Mouse (Mus musculus): Measurements from ENCODE around the gene B130006D01Rik. TPM values are rescaled to one million over a fixed set of nuclear protein-coding genes. Genes with fewer than 3 reads are reported as not detected.

B130006D01Rik gene
- polyA plus RNA-seq, 1 experiment from 2014 or later: 0.67 TPM

DNA sequence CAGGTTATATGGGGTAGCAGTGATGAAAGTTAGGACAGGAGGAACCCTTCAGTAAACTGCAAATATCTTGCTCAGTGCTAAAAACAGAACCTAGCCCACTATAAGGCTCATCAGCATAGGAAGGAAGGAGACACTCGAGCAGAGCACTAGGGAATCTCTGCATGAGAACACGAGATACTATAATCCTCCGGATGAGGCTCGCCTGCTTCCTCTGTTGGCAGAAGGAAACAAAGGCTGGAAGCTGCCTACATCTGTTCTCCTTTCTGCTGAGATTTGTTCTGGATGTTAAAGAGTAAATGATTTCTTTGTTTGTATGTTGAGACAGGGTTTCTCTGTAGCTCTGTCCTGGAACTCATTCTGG, 18.4 kb upstream of the B130006D01Rik start:
- no peak for DNase-seq (ENCODE audit: low spot score)
- no peak overlapping the region for H3K4me2 ChIP-seq (ENCODE audit: low read depth, low read length)
- 68% methylated on average over 4 of the region's 4 CpGs for WGBS
- no peak for ATAC-seq (replicated peaks; ENCODE audit: insufficient number of reproducible peaks, low FRiP score, low TSS enrichment, low read depth)
- no peaks in the 10 kb centered on the region for H3K4me1 ChIP-seq (ENCODE audit: control insufficient read depth, insufficient read depth, low read length)
- H3K9me3 ChIP-seq (replicated peaks; ENCODE audit: control insufficient read depth, low read length): no peaks in the 10 kb centered on the region
- H3K27me3 ChIP-seq (ENCODE audit: control insufficient read depth, insufficient read depth, low read length): no peaks in the 10 kb centered on the region
- no peak overlapping the region for H3K9ac ChIP-seq (replicated peaks; ENCODE audit: low read length)
- no peaks in the 10 kb centered on the region for H3K36me3 ChIP-seq (replicated peaks; ENCODE audit: control insufficient read depth, insufficient read depth, low read depth, low read length)
- H3K27ac ChIP-seq (replicated peaks; ENCODE audit: low read depth, low read length): no peak overlapping the region
- H3K4me3 ChIP-seq (ENCODE audit: low read depth, low read length): no peak overlapping the region

DNA sequence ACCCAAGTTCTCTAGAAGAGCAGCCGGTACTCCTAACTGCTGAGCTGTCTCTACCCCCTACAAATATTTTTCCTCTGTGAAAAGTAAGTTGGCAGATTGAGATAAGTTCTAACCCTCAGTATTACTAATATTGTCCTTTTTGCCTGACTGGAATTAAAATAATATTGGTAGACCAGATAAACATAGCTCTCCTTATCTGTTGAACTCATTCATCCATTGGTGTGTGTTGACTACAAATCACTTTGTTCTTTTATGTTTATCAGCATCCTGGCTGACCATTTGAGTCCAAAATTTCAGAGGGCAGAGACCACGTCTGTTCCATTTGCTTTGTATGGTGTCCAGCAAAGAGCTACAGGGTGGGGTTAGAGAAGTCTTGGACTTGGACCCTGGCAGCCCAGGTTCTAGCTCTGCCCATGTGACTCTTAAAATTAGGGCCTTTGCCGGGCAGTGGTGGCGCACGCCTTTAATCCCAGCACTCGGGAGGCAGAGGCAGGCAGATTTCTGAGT, 13.8 kb upstream of the B130006D01Rik start:
- ATAC-seq (replicated peaks; ENCODE audit: insufficient number of reproducible peaks, low FRiP score, low TSS enrichment, low read depth): no peak
- Histone ChIP-seq H3K4me2 (ENCODE audit: low read depth, low read length) (no peak overlapping the region), H3K9me3 (replicated peaks; ENCODE audit: control insufficient read depth, low read length) (no peaks in the 10 kb centered on the region), H3K27ac (replicated peaks; ENCODE audit: low read depth, low read length) (no peak overlapping the region), H3K4me3 (ENCODE audit: low read depth, low read length) (no peak overlapping the region), H3K4me1 (ENCODE audit: control insufficient read depth, insufficient read depth, low read length) (peaks cover 2% of the 10 kb centered on the region; the same call in 1 of the 2 replicates), H3K9ac (replicated peaks; ENCODE audit: low read length) (no peak overlapping the region), H3K36me3 (replicated peaks; ENCODE audit: control insufficient read depth, insufficient read depth, low read depth, low read length) (no peaks in the 10 kb centered on the region), H3K27me3 (ENCODE audit: control insufficient read depth, insufficient read depth, low read length) (no peaks in the 10 kb centered on the region)
- no peak for DNase-seq (ENCODE audit: low spot score)
- WGBS: 95% methylated on average over 6 of the region's 6 CpGs

DNA sequence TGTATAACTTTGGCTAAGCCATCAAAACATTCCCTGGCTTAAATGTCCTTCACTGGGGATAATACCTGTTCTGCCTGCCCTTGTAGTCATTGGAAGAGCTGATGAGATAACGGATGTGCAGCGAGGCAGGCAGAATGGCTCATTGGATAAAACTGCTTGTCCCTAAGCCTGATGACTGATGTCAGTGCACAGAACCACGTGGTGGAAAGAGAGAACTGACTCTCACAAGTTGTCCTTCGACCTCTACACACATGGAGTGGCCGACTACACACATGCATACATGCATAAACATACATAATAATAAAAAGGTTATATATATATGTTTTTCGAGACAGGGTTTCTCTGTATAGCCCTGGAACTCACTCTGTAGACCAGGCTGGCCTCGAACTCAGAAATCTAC, 12.9 kb upstream of the B130006D01Rik start:
- Histone ChIP-seq H3K36me3 (replicated peaks; ENCODE audit: control insufficient read depth, insufficient read depth, low read depth, low read length) (no peaks in the 10 kb centered on the region), H3K4me2 (ENCODE audit: low read depth, low read length) (no peak overlapping the region), H3K4me3 (ENCODE audit: low read depth, low read length) (no peak overlapping the region), H3K27me3 (ENCODE audit: control insufficient read depth, insufficient read depth, low read length) (no peaks in the 10 kb centered on the region), H3K27ac (replicated peaks; ENCODE audit: low read depth, low read length) (no peak overlapping the region), H3K4me1 (ENCODE audit: control insufficient read depth, insufficient read depth, low read length) (peaks cover 2% of the 10 kb centered on the region; the same call in 1 of the 2 replicates), H3K9ac (replicated peaks; ENCODE audit: low read length) (no peak overlapping the region), H3K9me3 (replicated peaks; ENCODE audit: control insufficient read depth, low read length) (no peaks in the 10 kb centered on the region)
- ATAC-seq (replicated peaks; ENCODE audit: insufficient number of reproducible peaks, low FRiP score, low TSS enrichment, low read depth) (no peak), DNase-seq (ENCODE audit: low spot score) (no peak)
- WGBS: 79% methylated on average over 7 of the region's 7 CpGs

DNA sequence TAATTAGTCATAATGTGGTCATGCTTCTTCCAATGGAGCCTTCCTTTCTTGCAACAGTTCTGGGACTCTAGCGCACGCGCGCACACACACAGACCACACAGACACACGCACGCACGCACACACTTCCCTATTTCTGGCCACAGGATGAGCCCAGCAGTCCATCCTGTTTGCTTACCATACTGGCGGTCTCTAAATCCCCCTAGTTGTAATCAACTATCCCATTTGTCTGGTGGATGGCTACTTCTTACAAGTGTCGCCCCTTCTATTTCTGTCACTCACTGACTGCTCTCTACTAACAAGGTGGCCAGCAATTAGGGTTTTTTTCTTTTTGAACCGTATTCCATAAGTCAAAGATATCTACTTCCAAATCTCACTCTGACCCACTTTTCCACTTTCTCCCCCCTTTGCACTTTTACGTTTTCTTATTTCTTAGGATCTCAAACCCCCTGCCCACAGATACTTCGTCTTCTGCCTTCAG, 11.3 kb upstream of the B130006D01Rik start:
- H3K4me3 ChIP-seq (ENCODE audit: low read depth, low read length): peak overlapping the region; percentile 95
- H3K36me3 ChIP-seq (replicated peaks; ENCODE audit: control insufficient read depth, insufficient read depth, low read depth, low read length): no peaks in the 10 kb centered on the region
- H3K27ac ChIP-seq (replicated peaks; ENCODE audit: low read depth, low read length): no peak overlapping the region
- H3K27me3 ChIP-seq (ENCODE audit: control insufficient read depth, insufficient read depth, low read length): no peaks in the 10 kb centered on the region
- WGBS: 31% methylated on average over 12 of the region's 12 CpGs
- peak overlapping the region; percentile 97; the same call in 1 of the 2 replicates for H3K9ac ChIP-seq (replicated peaks; ENCODE audit: low read length)
- no peaks in the 10 kb centered on the region for H3K9me3 ChIP-seq (replicated peaks; ENCODE audit: control insufficient read depth, low read length)
- H3K4me1 ChIP-seq (ENCODE audit: control insufficient read depth, insufficient read depth, low read length): peaks cover 2% of the 10 kb centered on the region; the same call in 1 of the 2 replicates
- peak overlapping the region; percentile 84 for H3K4me2 ChIP-seq (ENCODE audit: low read depth, low read length)
- no peak for ATAC-seq (replicated peaks; ENCODE audit: insufficient number of reproducible peaks, low FRiP score, low TSS enrichment, low read depth)
- no peak for DNase-seq (ENCODE audit: low spot score)

DNA sequence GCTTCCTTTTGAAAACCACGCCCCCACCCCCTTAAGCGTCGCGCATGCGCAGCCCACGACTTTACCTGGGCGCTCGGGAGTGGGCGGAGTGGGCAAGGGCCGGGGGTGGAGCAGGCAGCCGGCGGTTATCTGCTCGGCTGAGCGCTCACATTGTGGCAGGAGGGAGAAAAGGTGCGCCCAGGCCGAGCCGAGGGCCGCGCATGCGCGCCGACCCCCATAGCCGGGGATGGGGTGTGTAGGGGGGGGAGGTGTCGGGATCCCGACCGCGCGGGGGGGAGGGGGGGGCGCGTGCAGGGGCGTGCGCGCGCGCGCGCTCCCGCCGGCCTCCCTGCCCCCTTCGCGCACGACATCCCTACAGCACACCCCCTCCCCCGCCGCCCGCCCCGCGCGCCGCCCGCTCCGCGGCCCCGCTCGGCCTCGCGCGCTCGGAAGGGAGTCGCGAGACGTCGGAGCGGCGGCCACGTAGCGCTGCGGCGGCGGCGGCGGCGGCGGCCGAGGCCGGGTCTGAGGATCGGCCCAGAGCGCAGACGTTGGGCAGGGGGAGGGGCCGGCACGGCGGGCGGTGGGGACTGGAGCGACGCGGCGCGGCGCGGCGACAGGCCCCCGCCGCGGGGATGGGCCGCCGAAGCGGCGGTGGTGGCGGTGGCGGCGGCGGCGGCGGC, 10.7 kb upstream of the B130006D01Rik start, which contains the start of gene Zfp652:
Gene Zfp652 (plus strand): TSS at position 111 of the 662 bp plus-strand sequence.
- H3K27ac ChIP-seq (replicated peaks; ENCODE audit: low read depth, low read length): peak within 1 kb of the TSS; percentile 97
- peaks cover 2% of the 10 kb centered on the region; the same call in 1 of the 2 replicates for H3K4me1 ChIP-seq (ENCODE audit: control insufficient read depth, insufficient read depth, low read length)
- H3K36me3 ChIP-seq (replicated peaks; ENCODE audit: control insufficient read depth, insufficient read depth, low read depth, low read length): no peaks in the 10 kb centered on the region
- peak within 1 kb of the TSS; percentile 84 for H3K4me2 ChIP-seq (ENCODE audit: low read depth, low read length)
- peak within 1 kb of the TSS; percentile 95 for H3K4me3 ChIP-seq (ENCODE audit: low read depth, low read length)
- peak; percentile 93 for DNase-seq (ENCODE audit: low spot score)
- under 1% methylated on average over 22 of the region's 103 CpGs for WGBS
- no peaks in the 10 kb centered on the region for H3K9me3 ChIP-seq (replicated peaks; ENCODE audit: control insufficient read depth, low read length)
- H3K27me3 ChIP-seq (ENCODE audit: control insufficient read depth, insufficient read depth, low read length): no peaks in the 10 kb centered on the region
- peak within 1 kb of the TSS; percentile 97 for H3K9ac ChIP-seq (replicated peaks; ENCODE audit: low read length)
- peak; percentile 86 for ATAC-seq (replicated peaks; ENCODE audit: insufficient number of reproducible peaks, low FRiP score, low TSS enrichment, low read depth)

DNA sequence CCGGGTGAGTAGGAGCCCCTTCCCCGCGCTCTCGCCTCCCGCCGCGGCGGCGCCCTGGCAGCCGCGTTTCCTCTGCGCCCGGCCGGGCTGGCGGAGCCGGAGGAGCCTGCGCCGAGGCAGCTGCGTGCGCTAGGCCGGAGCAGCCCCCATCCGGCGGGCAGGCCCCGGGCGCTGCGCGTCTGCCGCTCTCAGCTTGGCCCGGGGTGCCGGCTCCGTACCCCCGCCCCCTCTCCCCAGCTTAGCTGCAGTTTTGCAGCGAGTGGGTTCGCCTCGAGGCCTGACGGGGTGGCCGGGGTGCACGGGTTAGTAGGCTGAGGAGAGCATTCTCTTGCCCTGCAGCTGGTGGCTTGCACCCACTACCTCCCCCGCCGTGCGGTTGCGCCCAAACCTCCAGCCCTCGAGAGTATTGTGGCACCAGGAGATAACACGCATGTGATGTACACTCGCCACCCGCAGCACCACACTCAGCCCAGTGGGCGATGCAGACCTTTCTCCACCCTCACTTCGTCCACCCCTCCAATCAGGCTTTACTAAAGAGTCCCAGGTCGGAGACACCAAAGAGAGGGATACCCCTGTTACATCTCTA, 10.1 kb upstream of the B130006D01Rik start:
- under 1% methylated on average over 34 of the region's 49 CpGs for WGBS
- H3K4me2 ChIP-seq (ENCODE audit: low read depth, low read length): peak overlapping the region; percentile 84
- peak; percentile 47 for DNase-seq (ENCODE audit: low spot score)
- peak; percentile 71 for ATAC-seq (replicated peaks; ENCODE audit: insufficient number of reproducible peaks, low FRiP score, low TSS enrichment, low read depth)
- no peaks in the 10 kb centered on the region for H3K9me3 ChIP-seq (replicated peaks; ENCODE audit: control insufficient read depth, low read length)
- H3K27ac ChIP-seq (replicated peaks; ENCODE audit: low read depth, low read length): peak overlapping the region; percentile 97
- H3K36me3 ChIP-seq (replicated peaks; ENCODE audit: control insufficient read depth, insufficient read depth, low read depth, low read length): no peaks in the 10 kb centered on the region
- no peaks in the 10 kb centered on the region for H3K27me3 ChIP-seq (ENCODE audit: control insufficient read depth, insufficient read depth, low read length)
- peak overlapping the region; percentile 97 for H3K9ac ChIP-seq (replicated peaks; ENCODE audit: low read length)
- H3K4me1 ChIP-seq (ENCODE audit: control insufficient read depth, insufficient read depth, low read length): peaks cover 2% of the 10 kb centered on the region; the same call in 1 of the 2 replicates
- H3K4me3 ChIP-seq (ENCODE audit: low read depth, low read length): peak overlapping the region; percentile 95

DNA sequence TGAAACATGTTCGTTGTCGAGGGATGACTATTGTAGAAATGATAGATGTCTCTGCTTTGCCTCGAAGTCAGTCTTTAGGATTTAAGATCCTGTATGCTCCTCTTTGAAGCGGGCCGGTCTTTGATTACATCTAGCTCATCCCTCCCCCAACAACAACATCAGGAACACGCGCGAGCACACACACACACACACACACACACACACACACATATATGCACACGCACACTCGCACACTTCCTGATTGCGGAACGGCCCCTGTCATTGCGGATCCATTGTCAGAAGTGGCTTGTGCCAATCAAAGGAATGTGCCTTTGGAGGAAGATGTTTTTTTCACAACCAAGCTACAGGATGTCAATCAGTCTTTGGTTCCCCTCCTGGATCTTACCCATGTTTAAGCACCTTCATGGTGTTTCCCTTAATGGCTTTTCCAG, 9.6 kb upstream of the B130006D01Rik start:
- WGBS: 1% methylated on average over 13 of the region's 13 CpGs
- H3K9ac ChIP-seq (replicated peaks; ENCODE audit: low read length): peak overlapping the region; percentile 97
- H3K4me1 ChIP-seq (ENCODE audit: control insufficient read depth, insufficient read depth, low read length): peaks cover 2% of the 10 kb centered on the region; the same call in 1 of the 2 replicates
- peak overlapping the region; percentile 95 for H3K4me3 ChIP-seq (ENCODE audit: low read depth, low read length)
- H3K27ac ChIP-seq (replicated peaks; ENCODE audit: low read depth, low read length): peak overlapping the region; percentile 97; the same call in 1 of the 2 replicates
- H3K9me3 ChIP-seq (replicated peaks; ENCODE audit: control insufficient read depth, low read length): no peaks in the 10 kb centered on the region
- peak overlapping the region; percentile 84 for H3K4me2 ChIP-seq (ENCODE audit: low read depth, low read length)
- H3K36me3 ChIP-seq (replicated peaks; ENCODE audit: control insufficient read depth, insufficient read depth, low read depth, low read length): no peaks in the 10 kb centered on the region
- ATAC-seq (replicated peaks; ENCODE audit: insufficient number of reproducible peaks, low FRiP score, low TSS enrichment, low read depth) (no peak), DNase-seq (ENCODE audit: low spot score) (no peak)
- no peaks in the 10 kb centered on the region for H3K27me3 ChIP-seq (ENCODE audit: control insufficient read depth, insufficient read depth, low read length)

DNA sequence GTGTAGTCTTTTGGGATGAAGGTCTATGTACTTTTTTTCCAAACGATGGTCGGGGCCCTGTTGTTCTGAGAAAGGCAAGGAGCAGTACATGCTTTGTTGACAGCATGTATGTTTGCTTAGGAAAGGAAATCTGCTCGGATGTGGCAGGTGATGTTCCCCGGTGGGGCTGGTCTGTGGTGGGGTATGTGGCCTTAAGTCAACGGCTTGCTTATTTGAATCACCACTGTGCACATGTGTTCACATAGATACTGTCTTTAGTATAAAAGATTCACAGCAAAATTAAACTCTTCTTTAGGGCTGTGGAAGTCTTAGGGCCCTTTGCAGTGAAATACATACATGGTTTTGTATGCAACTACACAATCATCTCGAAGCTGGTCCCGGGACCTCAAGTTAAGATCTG, 9.0 kb upstream of the B130006D01Rik start:
- H3K9ac ChIP-seq (replicated peaks; ENCODE audit: low read length): peak overlapping the region; percentile 97
- no peak for ATAC-seq (replicated peaks; ENCODE audit: insufficient number of reproducible peaks, low FRiP score, low TSS enrichment, low read depth)
- H3K27me3 ChIP-seq (ENCODE audit: control insufficient read depth, insufficient read depth, low read length): no peaks in the 10 kb centered on the region
- H3K4me2 ChIP-seq (ENCODE audit: low read depth, low read length): peak overlapping the region; percentile 84
- DNase-seq (ENCODE audit: low spot score): no peak
- no peaks in the 10 kb centered on the region for H3K36me3 ChIP-seq (replicated peaks; ENCODE audit: control insufficient read depth, insufficient read depth, low read depth, low read length)
- 46% methylated on average over 7 of the region's 7 CpGs for WGBS
- H3K4me3 ChIP-seq (ENCODE audit: low read depth, low read length): peak overlapping the region; percentile 95
- H3K27ac ChIP-seq (replicated peaks; ENCODE audit: low read depth, low read length): no peak overlapping the region
- H3K9me3 ChIP-seq (replicated peaks; ENCODE audit: control insufficient read depth, low read length): no peaks in the 10 kb centered on the region
- peaks cover 2% of the 10 kb centered on the region; the same call in 1 of the 2 replicates for H3K4me1 ChIP-seq (ENCODE audit: control insufficient read depth, insufficient read depth, low read length)

All from embryonic facial prominence, embryonic 11.5 days (tissue).